In genomic region chr11:75654471-75655390, GRCm38 (mm10) we compare ENCODE assay signal across 8 mouse cellular contexts. TPM values are rescaled to one million over a fixed set of nuclear protein-coding genes. Genes with fewer than 3 reads are reported as not detected.
DNase-seq lines count a peak whose midpoint lies in the region; ATAC-seq and TF ChIP-seq lines count a peak whose summit lies in the region.

No protein-coding gene starts in this region.

- H3K9me3 ChIP-seq in embryonic facial prominence, embryonic 11.5 days (replicated peaks; ENCODE audit: control insufficient read depth, low read length) = no peaks in the 10 kb centered on the region
- H3K9me3 ChIP-seq in hindbrain, embryonic 12.5 days (replicated peaks) = no peaks in the 10 kb centered on the region
- no peaks in the 10 kb centered on the region for H3K9me3 ChIP-seq in liver, postnatal 0 days (ENCODE audit: low read length)
- H3K9me3 ChIP-seq in neural tube, embryonic 15.5 days (replicated peaks) = no peaks in the 10 kb centered on the region

- H3K27ac ChIP-seq in layer of hippocampus, adult 2 months = peak overlapping the region; percentile 84
- H3K27ac ChIP-seq in embryonic facial prominence, embryonic 11.5 days (replicated peaks; ENCODE audit: low read depth, low read length) = no peak overlapping the region
- H3K27ac ChIP-seq in hindbrain, embryonic 12.5 days = no peak overlapping the region
- peak overlapping the region; percentile 96 for H3K27ac ChIP-seq in liver, postnatal 0 days (ENCODE audit: low read depth)
- no peak overlapping the region for H3K27ac ChIP-seq in neural tube, embryonic 15.5 days (replicated peaks)

- no peak overlapping the region for H3K9ac ChIP-seq in embryonic facial prominence, embryonic 11.5 days (replicated peaks; ENCODE audit: low read length)
- H3K9ac ChIP-seq in hindbrain, embryonic 12.5 days = peak overlapping the region; percentile 62; the same call in 1 of the 2 replicates
- peak overlapping the region; percentile 90 for H3K9ac ChIP-seq in liver, postnatal 0 days (replicated peaks)
- peak overlapping the region; percentile 34 for H3K9ac ChIP-seq in neural tube, embryonic 15.5 days (replicated peaks)

- no peak for TF ChIP-seq CTCF in layer of hippocampus, adult 2 months (conservative IDR thresholded peaks at IDR 0.05)
- 0 out of 2 replicates have a peak, but pooled peaks have one; percentile 2 for TF ChIP-seq CTCF in liver, postnatal 0 days (IDR thresholded peaks at IDR 0.05; ENCODE audit: low read depth)

- peaks cover 9% of the 10 kb centered on the region for H3K4me1 ChIP-seq in embryonic facial prominence, embryonic 11.5 days (ENCODE audit: control insufficient read depth, insufficient read depth, low read length)
- peaks cover 41% of the 10 kb centered on the region for H3K4me1 ChIP-seq in hindbrain, embryonic 12.5 days
- peaks cover 61% of the 10 kb centered on the region for H3K4me1 ChIP-seq in liver, postnatal 0 days (ENCODE audit: insufficient read depth)
- peaks cover 60% of the 10 kb centered on the region for H3K4me1 ChIP-seq in neural tube, embryonic 15.5 days

- H3K4me2 ChIP-seq in embryonic facial prominence, embryonic 11.5 days (ENCODE audit: low read depth, low read length) = peak overlapping the region; percentile 94
- H3K4me2 ChIP-seq in hindbrain, embryonic 12.5 days (replicated peaks) = peak overlapping the region; percentile 85
- peak overlapping the region; percentile 99 for H3K4me2 ChIP-seq in liver, postnatal 0 days (ENCODE audit: low read depth, low read length)
- peak overlapping the region; percentile 99 for H3K4me2 ChIP-seq in neural tube, embryonic 15.5 days

- TF ChIP-seq EP300 in liver, postnatal 0 days (IDR thresholded peaks at IDR 0.05; ENCODE audit: low read depth) = peak; percentile 46; the same call in 1 of the 2 replicates

- DNase-seq in layer of hippocampus, adult 2 months (ENCODE audit: low spot score in 2 of 2) = no peak
- DNase-seq in layer of hippocampus, postnatal 14 days (ENCODE audit: low spot score in 2 of 2) = no peak
- no peak for DNase-seq in embryonic facial prominence, embryonic 11.5 days (ENCODE audit: low spot score)
- peak; percentile 74 for DNase-seq in liver, postnatal 0 days
- no peak for DNase-seq in layer of hippocampus, adult 8-10 months (ENCODE audit: low spot score in 2 of 2)
- DNase-seq in right cerebral cortex, postnatal 10 days (ENCODE audit: low spot score in 2 of 2) = no peak

- H3K27me3 ChIP-seq in embryonic facial prominence, embryonic 11.5 days (ENCODE audit: control insufficient read depth, insufficient read depth, low read length) = peaks cover 15% of the 10 kb centered on the region
- peaks cover 43% of the 10 kb centered on the region for H3K27me3 ChIP-seq in hindbrain, embryonic 12.5 days
- H3K27me3 ChIP-seq in liver, postnatal 0 days (ENCODE audit: insufficient read depth, low read length) = no peaks in the 10 kb centered on the region
- H3K27me3 ChIP-seq in neural tube, embryonic 15.5 days (replicated peaks) = peaks cover 34% of the 10 kb centered on the region

- H3K36me3 ChIP-seq in embryonic facial prominence, embryonic 11.5 days (replicated peaks; ENCODE audit: control insufficient read depth, insufficient read depth, low read depth, low read length) = no peaks in the 10 kb centered on the region
- no peaks in the 10 kb centered on the region for H3K36me3 ChIP-seq in hindbrain, embryonic 12.5 days
- peaks cover 23% of the 10 kb centered on the region for H3K36me3 ChIP-seq in liver, postnatal 0 days (replicated peaks; ENCODE audit: insufficient read depth, low read length)
- no peaks in the 10 kb centered on the region for H3K36me3 ChIP-seq in neural tube, embryonic 15.5 days

- peak overlapping the region; percentile 81 for H3K4me3 ChIP-seq in layer of hippocampus, adult 2 months
- peak overlapping the region; percentile 46 for H3K4me3 ChIP-seq in embryonic facial prominence, embryonic 11.5 days (ENCODE audit: low read depth, low read length)
- peak overlapping the region; percentile 49 for H3K4me3 ChIP-seq in hindbrain, embryonic 12.5 days
- peak overlapping the region; percentile 76 for H3K4me3 ChIP-seq in liver, postnatal 0 days (ENCODE audit: low read depth, low read length)
- peak overlapping the region; percentile 67 for H3K4me3 ChIP-seq in neural tube, embryonic 15.5 days (replicated peaks)

- 41% methylated on average over 25 of the region's 25 CpGs for WGBS in embryonic facial prominence, embryonic 11.5 days
- WGBS in hindbrain, embryonic 12.5 days = 41% methylated on average over 25 of the region's 25 CpGs
- 24% methylated on average over 25 of the region's 25 CpGs for WGBS in liver, postnatal 0 days (ENCODE audit: insufficient replicate concordance)
- 42% methylated on average over 25 of the region's 25 CpGs for WGBS in neural tube, embryonic 15.5 days

- ATAC-seq in embryonic facial prominence, embryonic 11.5 days (replicated peaks; ENCODE audit: insufficient number of reproducible peaks, low FRiP score, low TSS enrichment, low read depth) = no peak
- ATAC-seq in hindbrain, embryonic 12.5 days (ENCODE audit: low FRiP score) = no peak
- ATAC-seq in liver, postnatal 0 days = peak; percentile 5
- ATAC-seq in neural tube, embryonic 15.5 days (ENCODE audit: low FRiP score) = no peak

RNA-seq across cellular contexts. Expression of gene Myo1c, which starts 4.4 kb away (rescaled TPM):
- 10 to 100 TPM; 16.5 to 19.9 TPM for total RNA-seq in layer of hippocampus, adult 2 months (2021)
- total RNA-seq in layer of hippocampus, postnatal 14 days (2021) = 10 to 100 TPM; 20.1 to 21.1 TPM
- 14.1 and 14.5 TPM in 2 replicates for polyA plus RNA-seq in embryonic facial prominence, embryonic 11.5 days (2014; fragmentation: Nextera tagmentation; extraction: Ambion mirVana)
- polyA plus RNA-seq in hindbrain, embryonic 12.5 days (2016; fragmentation: Nextera tagmentation; extraction: Ambion mirVana) = 18.7 and 19.3 TPM in 2 replicates
- 19.4 and 22.4 TPM in 2 replicates for polyA plus RNA-seq in liver, postnatal 0 days (2015; fragmentation: Nextera tagmentation; extraction: Ambion mirVana)
- polyA plus RNA-seq in neural tube, embryonic 15.5 days (2015; fragmentation: Nextera tagmentation; extraction: Ambion mirVana) = 12.4 and 22.0 TPM in 2 replicates
- total RNA-seq in layer of hippocampus, adult 8-10 months (2022) = 10 to 100 TPM; 17.0 to 24.3 (median 20.5) TPM

RNA-seq across cellular contexts. Expression of gene Inpp5k, which starts 23.9 kb away (rescaled TPM):
- 10 to 100 TPM; 49.4 to 50.4 TPM for total RNA-seq in layer of hippocampus, adult 2 months (2021)
- total RNA-seq in layer of hippocampus, postnatal 14 days (2021) = 10 to 100 TPM; 49.7 to 58.8 TPM
- 17.3 and 21.9 TPM in 2 replicates for polyA plus RNA-seq in embryonic facial prominence, embryonic 11.5 days (2014; fragmentation: Nextera tagmentation; extraction: Ambion mirVana)
- polyA plus RNA-seq in hindbrain, embryonic 12.5 days (2016; fragmentation: Nextera tagmentation; extraction: Ambion mirVana) = 28.7 and 30.3 TPM in 2 replicates
- 16.7 TPM in 2 replicates for polyA plus RNA-seq in liver, postnatal 0 days (2015; fragmentation: Nextera tagmentation; extraction: Ambion mirVana)
- polyA plus RNA-seq in neural tube, embryonic 15.5 days (2015; fragmentation: Nextera tagmentation; extraction: Ambion mirVana) = 39.0 and 39.7 TPM in 2 replicates
- total RNA-seq in layer of hippocampus, adult 8-10 months (2022) = 10 to 100 TPM; 45.1 to 54.5 (median 50.2) TPM

RNA-seq across cellular contexts. Expression of gene Crk, which starts 24.3 kb away (rescaled TPM):
- total RNA-seq in layer of hippocampus, adult 2 months (2021) = 100 to 1,000 TPM; 123 to 136 TPM
- 100 to 1,000 TPM; 127 to 129 TPM for total RNA-seq in layer of hippocampus, postnatal 14 days (2021)
- polyA plus RNA-seq in embryonic facial prominence, embryonic 11.5 days (2014; fragmentation: Nextera tagmentation; extraction: Ambion mirVana) = 118 and 119 TPM in 2 replicates
- 136 and 138 TPM in 2 replicates for polyA plus RNA-seq in hindbrain, embryonic 12.5 days (2016; fragmentation: Nextera tagmentation; extraction: Ambion mirVana)
- 35.0 and 36.0 TPM in 2 replicates for polyA plus RNA-seq in liver, postnatal 0 days (2015; fragmentation: Nextera tagmentation; extraction: Ambion mirVana)
- polyA plus RNA-seq in neural tube, embryonic 15.5 days (2015; fragmentation: Nextera tagmentation; extraction: Ambion mirVana) = 102 and 107 TPM in 2 replicates
- 100 to 1,000 TPM; 111 to 128 (median 120) TPM for total RNA-seq in layer of hippocampus, adult 8-10 months (2022)

Comparison
In these comparisons a context has a peak if more than half of its experiments do, and no peak if none do; other contexts are left out.
1. H3K27ac ChIP-seq: peak in layer of hippocampus, adult 2 months (single experiment) and liver, postnatal 0 days (single experiment); none in embryonic facial prominence, embryonic 11.5 days (single experiment), hindbrain, embryonic 12.5 days (single experiment) and neural tube, embryonic 15.5 days (single experiment).
2. Peak in every context shown above with its lines, with median percentiles within 50 percentile points of each other: H3K4me3 ChIP-seq and H3K4me2 ChIP-seq.